Mouse (Mus musculus): ENCODE results near the gene Pacsin3. TPM values are rescaled to one million over a fixed set of nuclear protein-coding genes. Genes with fewer than 3 reads are reported as not detected.
"Not testable (repeated sequence)": the region's sequence is repeated elsewhere in the genome, so short reads cannot be mapped to it uniquely, and the experiment has no call there.

Gene Pacsin3
- total RNA-seq (2021): 10 to 100 TPM; 24.2 to 33.2 TPM
- long read RNA-seq, partial matches to known transcripts: 3 of 16 reads
- long read RNA-seq, other reads (novel, unspliced or antisense): 10 of 16 reads

- DNase-seq (ENCODE audit: low spot score in 2 of 2): no peak
Observed at GRCm38 (mm10) chr2:91255661-91256150, at the start of gene Pacsin3. TSS of gene Pacsin3 (plus strand) at chr2:91255954.

- no peak for DNase-seq (ENCODE audit: low spot score in 2 of 2)
Observed at GRCm38 (mm10) chr2:91206254-91206775, 49.4 kb upstream of the Pacsin3 start.

GRCm38 (mm10) chr2:91213311-91213710, 42.4 kb upstream of the Pacsin3 start:
- no peak for DNase-seq (ENCODE audit: low spot score in 2 of 2)

GRCm38 (mm10) chr2:91217032-91217431, 38.7 kb upstream of the Pacsin3 start:
- DNase-seq (ENCODE audit: low spot score in 2 of 2): no peak

GRCm38 (mm10) chr2:91220501-91220900, 35.3 kb upstream of the Pacsin3 start:
- DNase-seq (ENCODE audit: low spot score in 2 of 2): no peak

GRCm38 (mm10) chr2:91223614-91224013, 32.1 kb upstream of the Pacsin3 start:
- no peak for DNase-seq (ENCODE audit: low spot score in 2 of 2)

GRCm38 (mm10) chr2:91229735-91230134, 26.0 kb upstream of the Pacsin3 start:
- no peak for DNase-seq (ENCODE audit: low spot score in 2 of 2)

- peak; percentile 85 to 91 for DNase-seq (ENCODE audit: low spot score in 2 of 2)
Observed at GRCm38 (mm10) chr2:91236601-91237510, 18.9 kb upstream of the Pacsin3 start, which contains the start of gene Ddb2. TSS of gene Ddb2 (minus strand) at chr2:91236982.

- DNase-seq (ENCODE audit: low spot score in 2 of 2): not testable (repeated sequence)
Observed at GRCm38 (mm10) chr2:91237511-91238080, 18.2 kb upstream of the Pacsin3 start.

GRCm38 (mm10) chr2:91242547-91242946, 13.2 kb upstream of the Pacsin3 start:
- DNase-seq (ENCODE audit: low spot score in 2 of 2): no peak

- peak; percentile 25 to 54 for DNase-seq (ENCODE audit: low spot score in 2 of 2)
Observed at GRCm38 (mm10) chr2:91243416-91243815, 12.3 kb upstream of the Pacsin3 start.

- no peak for DNase-seq (ENCODE audit: low spot score in 2 of 2)
Observed at GRCm38 (mm10) chr2:91244557-91245228, 11.1 kb upstream of the Pacsin3 start.

GRCm38 (mm10) chr2:91248366-91248765, 7.4 kb upstream of the Pacsin3 start:
- DNase-seq (ENCODE audit: low spot score in 2 of 2): no peak

GRCm38 (mm10) chr2:91252001-91252400, 3.8 kb upstream of the Pacsin3 start:
- DNase-seq (ENCODE audit: low spot score in 2 of 2): no peak

GRCm38 (mm10) chr2:91252512-91252911, 3.2 kb upstream of the Pacsin3 start:
- DNase-seq (ENCODE audit: low spot score in 2 of 2): no peak

- no peak for DNase-seq (ENCODE audit: low spot score in 2 of 2)
Observed at GRCm38 (mm10) chr2:91254725-91255380, 901 bp upstream of the Pacsin3 start.

GRCm38 (mm10) chr2:91256256-91257125, 737 bp downstream of the Pacsin3 start:
- peak; percentile 58 to 69 for DNase-seq (ENCODE audit: low spot score in 2 of 2)

- DNase-seq (ENCODE audit: low spot score in 2 of 2): peak in 1 of 2 experiments; percentile 56
Observed at GRCm38 (mm10) chr2:91257126-91257980, 1.6 kb downstream of the Pacsin3 start.

GRCm38 (mm10) chr2:91258054-91258453, 2.3 kb downstream of the Pacsin3 start:
- DNase-seq (ENCODE audit: low spot score in 2 of 2): peak; percentile 60 to 72

Data from layer of hippocampus, postnatal 10 days (tissue).